Mouse (Mus musculus) urinary bladder, adult 18-20 months (tissue): ENCODE measurements at regions not wholly inside any gene's neighbourhood (a gene's known extent, or its start where the extent isn't known, plus 50 kb on each side); places are given as distances from the start of the nearest gene placed in this dataset.
A peak's percentile ranks its signal among the peaks of the same experiment; 100 is the strongest.

Source experiments
- DNase-seq, 2 experiments: peaks; one replicate each; pipeline ENCODE4 v3.0.0; 2022; ENCODE audit warnings: low spot score in 2 of 2, mixed read lengths in 2 of 2

DNA sequence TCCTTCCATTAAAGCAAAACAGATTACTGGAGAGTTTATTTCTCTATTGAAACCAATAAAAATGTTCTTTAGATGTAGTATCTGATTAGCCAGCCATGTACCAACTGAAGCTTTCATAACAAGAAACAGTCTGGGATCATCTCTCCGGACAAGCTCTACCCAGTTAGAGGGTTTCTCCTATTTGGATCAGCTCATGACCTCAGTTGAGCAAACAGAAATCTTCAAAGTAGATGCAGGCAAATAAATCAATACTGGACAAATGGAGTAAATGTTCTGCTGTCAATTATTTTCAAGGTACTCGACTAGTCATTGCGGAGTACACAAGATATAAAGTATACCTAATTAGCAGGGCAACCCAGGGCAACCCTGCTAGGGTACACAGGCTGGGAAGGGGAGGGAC lies 67.4 kb downstream of the Avpr1a start:
- no peak for DNase-seq

DNA sequence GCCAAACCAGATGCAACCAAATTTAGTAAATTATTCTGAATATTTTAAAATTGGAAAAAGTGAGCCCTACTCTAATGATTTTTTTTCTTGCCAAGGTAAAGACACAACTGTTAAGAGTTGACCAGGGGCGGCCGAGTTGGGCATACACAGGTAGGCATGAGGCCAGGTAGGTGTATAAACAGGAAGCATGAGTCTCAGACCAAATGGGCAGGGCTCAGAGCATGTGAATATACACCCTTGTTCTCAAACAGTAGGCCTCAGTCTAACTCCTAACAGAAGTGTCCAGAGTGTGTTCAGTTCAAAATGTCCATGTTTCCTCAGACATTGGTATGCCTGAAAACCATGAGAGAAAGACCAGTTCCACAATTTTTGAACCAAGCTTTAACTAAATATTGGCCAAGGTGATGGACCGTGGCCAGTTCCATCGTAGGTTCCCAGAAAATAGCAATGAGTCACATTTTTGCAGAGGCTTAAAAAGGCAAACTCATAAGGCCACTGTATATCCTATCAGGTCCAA lies 71.0 kb downstream of the Avpr1a start:
- DNase-seq, result no peak

DNA sequence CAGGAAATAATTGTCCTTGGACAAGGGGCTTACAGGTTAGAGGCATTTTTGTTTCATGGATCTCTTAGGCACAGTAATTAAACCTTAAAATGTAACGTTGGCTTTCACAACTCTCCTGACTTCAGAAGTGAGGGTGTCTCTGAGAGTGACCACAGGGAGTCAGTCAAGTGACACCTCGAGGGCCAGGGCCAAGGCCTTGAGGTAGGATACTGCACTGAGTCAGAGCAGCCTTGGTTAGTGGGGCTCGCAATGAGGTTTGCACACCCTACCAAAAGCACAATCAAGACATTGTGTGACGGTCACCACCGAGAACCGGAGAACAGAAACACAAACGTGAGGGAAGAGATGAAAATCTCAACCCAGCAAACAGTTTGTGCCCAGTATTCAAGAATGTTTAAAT lies 71.7 kb downstream of the Avpr1a start:
- no peak for DNase-seq

DNA sequence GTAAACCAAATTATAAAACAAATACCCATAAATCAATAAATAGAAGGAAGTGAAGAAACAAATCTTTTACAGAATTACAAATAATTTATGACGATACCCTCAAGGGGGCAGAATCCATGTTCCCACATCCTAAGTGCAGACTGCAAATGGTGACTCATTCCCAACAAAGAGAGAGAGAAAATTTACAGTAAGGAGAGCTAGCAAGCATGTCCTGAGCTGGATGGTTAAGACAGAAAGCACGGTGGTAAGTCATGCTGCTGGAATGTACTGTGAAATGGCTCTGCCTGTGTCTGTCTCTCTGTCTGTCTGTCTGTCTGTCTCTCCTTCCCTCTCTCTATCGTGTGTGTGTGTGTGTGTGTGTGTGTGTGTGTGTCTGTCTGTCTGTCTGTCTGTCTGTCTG lies 74.3 kb downstream of the Avpr1a start:
- no peak for DNase-seq

DNA sequence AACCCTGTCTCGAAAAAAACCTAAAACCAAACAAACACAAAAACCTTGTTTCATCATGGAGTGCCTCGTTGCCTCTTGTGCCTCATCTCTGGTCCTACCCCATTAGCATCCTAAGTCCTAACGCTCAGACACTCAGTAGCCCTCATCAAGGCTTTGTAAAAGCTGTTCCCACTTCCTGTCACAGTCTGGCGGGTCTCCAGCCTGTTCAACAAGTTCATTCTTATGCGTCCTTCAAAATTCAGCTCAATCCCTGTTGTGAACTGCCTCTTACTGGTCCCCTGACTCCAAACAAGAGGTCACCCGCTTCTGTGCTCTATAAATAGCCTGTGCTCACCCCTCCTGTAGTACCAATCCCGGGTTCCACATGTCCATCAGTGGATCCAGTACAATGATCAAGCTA lies 77.1 kb downstream of the Avpr1a start:
- DNase-seq, result no peak

DNA sequence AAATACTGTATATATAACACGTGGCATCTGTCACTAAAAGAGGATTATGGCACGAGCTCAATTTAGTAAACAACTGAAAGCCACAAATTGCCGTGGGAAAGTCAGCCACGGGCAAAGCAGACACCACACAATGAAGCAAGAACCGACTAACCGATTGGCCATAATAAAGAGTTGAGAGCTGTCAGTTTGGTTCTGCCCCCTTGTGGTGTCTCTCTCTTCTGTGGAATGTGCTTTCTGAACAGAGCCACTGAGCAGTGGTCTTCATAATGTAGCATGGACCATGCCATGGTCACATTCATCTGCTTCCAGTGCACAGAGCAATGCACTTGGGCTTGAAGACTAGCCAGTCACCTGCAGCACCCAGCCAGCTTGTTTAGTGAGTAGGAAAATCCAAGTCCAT lies 77.5 kb downstream of the Avpr1a start:
- no peak for DNase-seq

DNA sequence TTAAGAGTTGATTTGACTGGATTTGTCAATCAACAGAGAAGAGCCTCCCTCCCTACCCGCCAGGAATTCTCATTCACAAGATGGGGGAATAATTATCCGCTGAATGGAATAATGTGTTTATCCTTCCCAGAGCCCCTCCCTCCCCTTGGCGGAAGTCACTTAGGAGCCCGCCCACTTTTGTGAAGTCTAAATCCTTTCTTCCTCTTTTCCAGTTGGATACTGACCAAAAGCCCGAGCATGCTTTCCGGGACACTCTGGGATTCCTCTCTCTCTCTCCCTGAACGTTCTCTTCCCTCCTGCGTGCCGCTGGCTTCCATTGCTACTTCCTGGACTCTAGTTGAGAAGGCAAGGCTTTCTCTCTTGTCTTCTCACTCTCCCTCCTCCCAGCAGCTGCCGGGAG lies 79.9 kb downstream of the Avpr1a start:
- no peak for DNase-seq

DNA sequence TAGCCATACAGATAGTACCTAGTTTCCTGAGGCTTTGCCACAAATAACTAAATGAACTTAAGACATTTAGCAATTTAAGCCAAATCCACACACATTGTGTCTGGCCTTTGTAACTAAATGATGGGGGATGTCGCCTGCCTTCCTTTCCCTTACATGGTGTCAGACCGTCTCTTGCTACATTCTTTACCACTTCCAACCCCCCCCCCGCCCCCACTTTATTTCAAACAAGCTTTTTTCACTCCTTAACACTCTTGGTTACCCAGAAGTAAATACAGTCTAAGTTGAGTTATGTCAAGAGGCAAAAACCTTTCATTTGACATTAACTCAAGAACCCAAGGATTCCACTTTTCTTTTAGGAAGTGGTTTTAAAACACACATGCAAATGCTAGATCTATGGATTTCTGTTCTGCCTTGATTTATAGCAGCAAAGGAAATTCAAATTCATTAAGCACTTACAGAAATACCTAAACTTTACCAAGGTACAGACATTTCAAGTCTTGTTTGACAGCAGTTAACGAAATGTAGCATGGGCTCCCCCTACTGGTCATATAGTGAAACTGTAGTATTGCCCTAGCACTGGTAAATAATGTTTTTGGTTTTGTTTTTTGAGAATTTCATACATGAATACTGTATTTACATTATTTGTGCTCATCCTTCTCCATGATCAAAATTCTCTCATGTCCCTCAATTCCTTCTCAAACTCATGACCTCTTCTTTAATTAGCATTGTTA lies 80.8 kb downstream of the Avpr1a start:
- DNase-seq, result no peak

DNA sequence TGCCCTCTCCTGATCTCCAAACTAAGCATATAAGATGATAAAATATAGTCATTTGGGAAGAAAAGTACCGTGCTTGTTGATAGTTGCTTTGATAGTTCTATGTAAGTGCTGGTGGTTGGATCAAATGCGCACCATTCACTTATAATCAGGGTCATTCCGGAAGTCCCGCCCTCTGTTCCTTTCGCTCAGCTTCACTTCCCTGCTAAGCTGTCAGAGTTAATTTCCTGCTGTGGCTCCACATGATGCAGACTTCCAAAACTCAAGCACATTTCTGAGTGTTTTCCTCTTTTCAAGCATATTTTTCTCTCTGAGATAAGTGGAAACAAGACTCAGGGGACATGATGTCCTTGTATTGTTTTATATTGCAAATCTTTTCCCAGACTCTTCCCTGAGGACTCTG lies 86.4 kb downstream of the Avpr1a start:
- no peak for DNase-seq

DNA sequence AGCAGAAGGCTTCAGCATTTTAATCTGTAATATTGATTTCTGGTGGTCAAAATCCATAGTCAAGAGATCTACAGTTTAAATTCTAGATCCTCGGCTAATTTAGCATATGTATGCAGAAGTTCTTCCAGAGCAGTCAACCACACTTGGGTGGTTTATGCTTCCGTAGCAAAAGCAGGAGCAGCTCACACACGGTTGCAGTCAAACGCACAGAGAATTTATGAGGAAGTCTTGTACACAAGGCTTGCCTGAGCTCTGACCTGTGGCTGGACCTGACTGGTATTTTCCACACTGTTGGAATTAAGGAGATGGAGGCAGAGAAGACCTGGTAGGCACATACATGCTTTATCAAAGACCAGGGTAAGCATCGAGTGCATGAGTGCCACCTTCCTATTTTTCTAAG lies 86.8 kb downstream of the Avpr1a start:
- DNase-seq, result no peak

DNA sequence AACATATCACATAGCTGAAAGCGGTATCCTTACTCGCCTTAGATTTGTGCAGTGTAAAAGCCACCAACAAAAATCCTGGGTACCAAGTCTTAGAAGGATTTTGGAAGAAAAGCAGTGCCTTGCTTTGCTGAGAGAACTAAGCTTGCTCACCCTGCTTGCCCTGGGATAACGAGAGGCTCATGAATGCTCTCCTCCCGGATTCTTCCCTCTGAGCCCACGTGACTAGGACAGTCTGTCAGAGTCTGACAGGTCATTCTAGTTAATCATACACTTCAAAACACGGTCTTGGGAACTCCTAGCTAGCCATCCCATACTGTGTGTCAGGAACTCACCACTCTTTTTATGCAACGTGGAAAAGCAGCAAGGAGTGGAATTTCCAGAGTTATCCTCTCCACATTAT lies 91.4 kb downstream of the Avpr1a start:
- no peak for DNase-seq

DNA sequence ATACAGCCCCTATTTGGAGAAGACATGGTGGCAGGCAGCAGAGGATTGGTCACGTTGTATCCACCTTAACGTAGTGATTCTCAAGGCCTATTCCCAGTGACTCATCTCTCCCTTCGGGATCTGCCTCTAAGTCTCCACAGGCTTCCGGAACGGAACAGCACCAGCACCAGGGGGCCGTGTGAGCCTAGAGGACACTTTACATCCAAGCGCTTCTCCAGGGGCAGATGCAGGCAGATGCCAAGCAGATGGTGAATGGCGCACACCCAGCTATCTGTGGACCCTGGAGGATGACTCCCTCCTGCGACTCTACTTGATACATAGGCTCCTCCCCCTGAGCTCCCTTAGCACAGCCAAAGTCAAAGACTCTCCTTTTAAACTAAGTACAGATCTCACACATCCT lies 94.3 kb downstream of the Avpr1a start:
- DNase-seq, result no peak

DNA sequence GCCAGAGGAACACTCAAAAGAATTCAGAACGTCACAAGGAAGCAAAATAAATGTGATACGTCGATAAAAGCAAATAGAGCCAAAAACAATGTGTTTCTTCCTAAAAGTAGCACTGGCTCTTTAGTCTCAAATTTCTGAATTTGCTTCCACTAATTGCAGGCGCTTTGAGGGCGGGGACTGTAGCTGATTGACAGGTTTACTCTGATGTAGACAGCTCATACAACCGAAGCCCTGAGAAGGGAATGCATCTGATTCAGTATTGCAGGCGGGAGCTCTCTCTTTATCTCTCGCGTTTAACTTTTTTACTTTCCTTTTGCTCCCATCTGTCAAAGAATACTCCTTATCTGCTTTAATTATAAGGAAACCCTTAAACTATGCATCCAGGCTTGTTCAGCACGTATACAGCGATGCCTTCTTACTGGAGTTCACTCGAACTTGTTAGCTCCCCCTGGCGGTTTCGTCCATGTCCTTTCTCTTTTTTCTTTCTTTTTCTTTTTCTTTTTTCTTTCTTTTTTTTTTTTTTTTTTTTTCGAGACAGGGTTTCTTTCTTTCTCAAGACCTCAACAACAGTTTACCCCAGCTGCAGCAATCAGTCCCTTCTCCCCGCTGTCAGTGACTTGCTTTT lies 95.9 kb downstream of the Avpr1a start:
- DNase-seq, result peak in 1 of 2 experiments; percentile 21

DNA sequence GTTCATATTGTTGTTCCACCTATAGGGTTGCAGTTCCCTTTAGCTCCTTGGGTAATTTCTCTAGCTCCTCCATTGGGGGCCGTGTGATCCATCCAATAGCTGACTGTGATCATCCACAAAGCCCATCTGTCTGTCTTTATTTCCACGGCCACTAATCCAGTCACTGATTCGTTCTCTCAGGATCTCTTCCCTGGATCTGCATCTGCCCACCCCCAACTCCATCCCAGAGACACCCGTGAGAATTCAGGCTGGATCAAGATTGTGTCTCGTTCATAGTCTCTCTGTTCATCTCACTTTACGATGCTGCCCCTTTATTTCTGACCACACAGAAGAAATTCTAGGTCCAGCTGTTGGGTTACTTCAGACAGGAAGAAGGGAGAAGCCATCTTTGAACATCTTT lies 96.7 kb downstream of the Avpr1a start:
- no peak for DNase-seq

DNA sequence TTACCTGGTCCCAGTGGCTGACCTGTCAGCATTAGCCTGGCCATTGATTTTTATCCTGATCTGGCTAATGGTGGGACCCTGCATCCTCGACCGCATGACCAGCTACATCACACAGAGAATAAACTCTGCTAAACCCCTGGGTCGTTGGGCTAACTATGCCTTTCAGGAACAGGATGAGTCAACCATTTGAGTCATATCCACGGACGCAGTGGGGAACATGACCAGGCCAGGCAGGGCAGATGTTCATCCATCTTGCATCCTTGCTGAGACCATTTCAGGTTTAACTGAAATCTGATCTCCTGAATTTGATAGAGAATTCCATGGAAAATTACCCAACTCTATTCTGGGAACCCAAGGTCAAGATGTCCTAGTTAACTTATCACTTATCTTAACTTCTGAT lies 103.3 kb downstream of the Avpr1a start:
- no peak for DNase-seq

DNA sequence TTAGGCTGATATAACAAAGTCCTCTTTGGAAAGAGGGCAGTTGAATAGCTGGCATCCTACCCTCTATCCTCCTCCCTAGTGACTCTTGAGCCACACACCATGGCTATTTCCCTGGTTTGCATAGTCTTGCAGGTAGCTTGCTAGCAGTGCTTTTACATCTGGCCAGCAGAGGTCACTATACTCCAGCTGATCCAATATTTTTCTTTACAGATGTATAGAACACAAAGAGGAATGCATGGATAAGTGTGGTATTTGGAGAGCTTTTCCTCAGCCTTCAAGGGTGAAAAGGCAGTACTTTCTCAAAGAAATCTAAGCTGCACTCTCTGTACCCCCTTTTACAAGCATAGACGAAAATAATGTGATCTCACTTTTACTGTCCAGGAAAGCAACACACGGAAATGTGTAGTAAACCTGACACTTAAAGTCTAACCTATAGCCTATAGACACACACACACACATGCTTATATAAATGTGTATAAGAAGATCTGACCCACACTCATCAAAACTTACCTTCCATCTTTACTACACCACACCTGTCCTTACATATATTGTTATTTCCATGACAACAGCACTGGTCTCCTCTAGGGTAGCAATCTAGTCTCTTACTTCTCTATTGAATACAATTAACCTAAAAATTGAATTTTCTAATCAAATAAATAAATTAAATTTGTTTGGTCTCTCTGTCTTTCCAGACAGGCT lies 105.0 kb downstream of the Avpr1a start:
- peak in 1 of 2 experiments; percentile 8 for DNase-seq

DNA sequence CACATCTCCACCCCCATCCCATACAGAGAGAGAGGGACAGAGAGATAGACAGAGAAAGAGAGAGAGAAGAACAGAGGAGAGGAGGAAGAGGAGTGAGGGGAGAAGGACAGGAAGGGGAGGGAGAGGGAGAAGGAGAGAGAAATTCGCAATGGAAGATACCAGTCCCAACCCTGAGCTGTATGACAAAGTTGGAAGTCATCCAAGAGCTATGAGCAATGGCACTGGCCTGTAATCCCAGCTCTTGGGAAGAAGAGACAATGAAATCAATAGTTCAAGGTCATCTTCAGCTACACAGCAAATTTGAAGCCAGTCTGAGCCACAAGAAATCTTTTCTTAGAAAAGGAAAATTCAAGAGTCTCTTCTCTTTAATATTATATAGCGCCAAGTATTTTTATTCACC lies 105.6 kb downstream of the Avpr1a start:
- no peak for DNase-seq

DNA sequence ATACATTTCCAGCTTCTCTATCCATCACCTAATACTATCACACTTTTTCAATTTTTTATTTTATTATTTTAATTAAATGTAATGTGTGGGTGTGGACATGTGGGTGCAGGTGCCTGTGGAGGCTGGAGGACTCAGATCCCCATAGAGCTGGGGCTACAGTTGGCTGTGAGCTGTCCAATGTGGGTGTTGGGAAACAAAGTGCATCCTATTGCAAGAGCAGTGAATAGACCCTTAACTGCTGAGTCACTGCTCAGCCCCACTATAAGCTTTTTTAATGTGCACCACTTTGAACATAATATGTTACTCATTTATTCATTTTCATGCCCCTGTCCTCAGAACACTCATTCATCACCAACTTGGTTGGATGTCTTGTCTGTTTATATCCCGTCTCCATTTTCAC lies 110.4 kb downstream of the Avpr1a start:
- no peak for DNase-seq

DNA sequence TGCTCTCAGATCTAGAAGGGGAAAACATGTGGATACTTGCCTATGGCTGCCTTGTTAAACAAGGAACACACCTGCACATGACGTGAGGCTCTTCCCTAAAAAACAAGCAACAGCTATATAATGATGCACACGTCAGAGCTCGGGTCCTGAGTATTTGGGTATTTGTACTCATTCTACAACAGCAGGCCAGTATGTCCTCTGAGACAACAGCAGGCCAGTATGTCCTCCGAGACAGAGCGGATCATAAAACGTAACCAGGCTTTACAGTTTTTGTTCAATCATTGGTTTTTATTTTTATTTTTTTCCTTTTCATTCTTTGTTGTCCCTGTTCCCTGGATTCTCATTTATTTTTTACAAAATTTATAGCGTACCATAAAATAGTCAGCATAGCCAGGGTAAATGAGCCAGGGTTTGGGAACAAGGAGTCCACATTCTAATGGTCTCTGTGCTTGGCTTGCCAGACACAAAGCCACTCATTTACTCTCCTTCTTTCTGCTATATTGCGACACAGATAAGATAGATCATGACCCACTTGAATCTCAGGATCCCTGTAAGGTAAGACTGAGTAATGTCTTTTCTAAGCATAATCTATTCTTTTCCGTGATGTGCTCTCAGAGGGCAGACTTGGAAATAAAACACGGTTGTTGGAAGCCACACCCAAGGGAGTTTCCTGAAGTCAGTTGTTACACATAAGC lies 111.8 kb downstream of the Avpr1a start:
- no peak for DNase-seq

DNA sequence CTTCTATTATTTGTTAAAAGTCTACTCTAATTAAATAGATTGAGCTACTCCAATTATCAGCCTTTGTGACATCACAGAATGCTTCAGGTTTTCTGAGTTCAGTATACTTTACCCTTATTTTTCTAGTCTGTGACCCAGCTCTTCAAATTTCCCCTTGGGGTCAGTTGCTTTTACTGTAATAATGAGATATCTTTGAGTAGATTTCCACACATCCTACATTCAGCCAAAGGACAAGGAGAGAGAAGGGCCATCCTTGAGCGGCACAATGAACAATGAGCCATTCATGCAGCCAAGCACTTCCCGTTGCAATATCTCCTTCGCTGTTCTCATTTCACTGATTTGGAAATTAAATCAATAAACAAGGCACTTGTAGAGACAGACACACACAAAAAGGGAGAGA lies 113.6 kb downstream of the Avpr1a start:
- DNase-seq, result no peak

DNA sequence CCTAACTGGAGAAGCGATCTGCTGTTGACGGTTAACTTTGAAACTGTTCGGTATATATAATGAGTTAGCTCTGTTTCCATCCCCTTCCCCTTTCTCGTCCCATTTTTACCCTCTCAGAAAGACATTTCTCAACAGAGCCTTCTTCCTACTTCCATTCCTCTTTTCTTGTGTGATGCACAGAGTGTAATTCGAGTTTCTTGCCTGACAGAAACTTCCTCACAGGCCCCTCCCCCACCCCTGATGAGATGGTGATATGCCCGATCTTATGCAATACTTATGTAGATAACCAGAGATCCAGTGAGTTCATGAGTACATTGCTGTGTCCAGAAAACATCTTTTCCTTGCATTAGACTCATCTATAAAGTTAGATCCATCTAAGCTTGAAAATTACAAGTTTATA lies 114.2 kb downstream of the Avpr1a start:
- no peak for DNase-seq

DNA sequence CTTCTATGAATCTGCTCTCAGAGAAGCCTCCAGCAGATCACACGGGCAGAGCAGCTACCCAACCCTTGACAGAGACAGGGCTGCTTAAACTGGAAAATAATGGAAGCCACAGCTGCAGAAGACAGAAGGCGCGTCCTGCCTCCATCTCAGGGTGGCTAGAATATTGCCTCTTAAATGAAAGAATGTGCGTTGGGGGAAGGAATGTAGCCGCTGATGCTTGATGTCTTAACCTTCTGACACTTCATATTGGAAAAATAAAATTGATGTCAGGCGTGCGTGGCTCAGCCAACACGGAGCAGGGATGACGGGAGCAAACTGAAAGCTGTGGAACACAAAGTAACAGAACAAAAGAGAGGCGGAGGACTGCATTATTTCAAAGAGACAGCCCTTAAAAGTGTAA lies 114.6 kb upstream of the Ppm1h start:
- DNase-seq, result no peak
